Mouse (Mus musculus): ENCODE data around the gene Cdk14. TPM values are rescaled to one million over a fixed set of nuclear protein-coding genes. Genes with fewer than 3 reads are reported as not detected.

Cdk14 gene
- polyA plus RNA-seq, 1 experiment, result 83.4 TPM

DNA sequence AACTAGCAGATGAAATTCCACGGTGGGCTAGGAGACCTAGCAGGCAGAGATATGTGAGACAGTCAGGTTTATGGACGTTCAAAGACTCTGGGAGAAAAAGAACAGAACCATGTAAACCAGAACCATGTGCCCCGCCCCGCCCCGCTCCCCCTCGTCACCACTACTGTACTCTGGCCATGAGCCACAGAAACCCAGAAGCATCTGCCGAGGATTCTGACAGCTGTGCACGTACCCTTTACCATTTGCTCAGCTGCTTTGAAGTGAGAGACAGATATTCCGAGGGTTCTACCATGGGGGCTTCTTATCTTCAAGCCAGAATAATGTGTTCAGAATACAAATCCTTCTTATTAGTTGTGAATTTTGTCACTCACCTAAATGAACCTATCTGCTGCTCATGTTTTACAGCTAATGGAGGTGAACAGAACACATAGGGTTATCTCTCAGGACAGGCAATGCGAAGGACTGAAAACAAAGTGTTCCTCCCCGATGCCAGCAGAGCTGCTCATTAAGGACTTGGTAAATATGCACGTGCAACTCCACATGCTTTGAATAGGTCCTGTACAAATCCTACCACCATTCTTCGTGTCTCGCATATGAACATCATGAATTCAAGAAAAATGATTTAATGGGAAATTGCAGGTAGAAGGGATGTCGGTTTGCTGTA is 412.5 kb downstream of the Cdk14 start:
- Histone ChIP-seq H3K27ac (ENCODE audit: insufficient read depth, low read depth, low read length) (no peak overlapping the region), H3K4me1 (ENCODE audit: control insufficient read depth, insufficient read depth, low read length) (no peaks in the 10 kb centered on the region), H3K4me3 (ENCODE audit: insufficient read depth, low read depth, low read length) (no peak overlapping the region)
- TF ChIP-seq POLR2A (IDR thresholded peaks at IDR 0.05; ENCODE audit: insufficient read depth, low read depth, low read length), result no peak
- no peak for TF ChIP-seq CTCF (IDR thresholded peaks at IDR 0.05; ENCODE audit: insufficient read depth, low read depth, low read length)
- WGBS, result 58% methylated on average over 15 of the region's 15 CpGs

DNA sequence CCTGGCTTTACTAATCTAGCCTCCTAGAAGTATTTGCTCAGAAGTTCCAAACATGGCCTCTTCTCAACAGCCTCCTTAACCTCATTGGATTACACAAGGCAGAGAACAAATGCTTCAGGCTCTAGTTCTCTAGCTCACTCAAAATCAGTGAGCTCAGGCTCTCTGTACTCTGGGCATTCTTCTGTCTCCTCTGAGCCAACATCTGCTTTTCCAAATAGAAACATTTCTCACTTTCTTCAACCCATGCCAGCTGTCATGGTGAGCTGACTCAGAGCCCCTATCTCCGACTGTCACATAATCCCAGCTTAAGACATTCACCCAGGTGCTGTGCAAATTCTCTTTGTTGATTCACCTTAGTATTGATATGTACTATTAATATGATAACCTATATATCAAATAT is 414.5 kb downstream of the Cdk14 start:
- H3K27ac ChIP-seq (ENCODE audit: insufficient read depth, low read depth, low read length), result no peak overlapping the region
- no peak overlapping the region for H3K4me3 ChIP-seq (ENCODE audit: insufficient read depth, low read depth, low read length)
- H3K4me1 ChIP-seq (ENCODE audit: control insufficient read depth, insufficient read depth, low read length), result no peaks in the 10 kb centered on the region
- no peak for TF ChIP-seq CTCF (IDR thresholded peaks at IDR 0.05; ENCODE audit: insufficient read depth, low read depth, low read length)
- no peak for TF ChIP-seq POLR2A (IDR thresholded peaks at IDR 0.05; ENCODE audit: insufficient read depth, low read depth, low read length)
- WGBS, result 86% methylated on average over 1 of the region's 1 CpGs

DNA sequence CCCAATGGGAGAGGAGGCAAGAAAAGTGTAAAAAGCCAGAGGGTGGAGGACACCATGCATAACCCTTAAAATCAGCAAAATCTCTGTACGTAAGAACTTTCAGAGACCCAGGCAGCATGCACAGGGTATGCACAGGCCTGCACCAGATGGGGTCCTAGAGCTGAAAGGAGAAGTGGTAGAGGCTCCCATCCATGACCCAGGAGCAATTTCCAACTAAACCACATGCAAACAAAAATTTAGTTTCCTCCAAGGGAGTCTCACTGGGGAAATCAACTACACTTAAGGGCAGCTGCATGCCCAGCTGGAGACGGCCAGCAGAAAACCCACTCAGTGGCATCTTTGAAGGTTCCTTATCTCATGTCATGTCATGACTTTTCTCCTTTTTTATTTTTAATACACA is 415.4 kb downstream of the Cdk14 start:
- H3K4me1 ChIP-seq (ENCODE audit: control insufficient read depth, insufficient read depth, low read length), result no peaks in the 10 kb centered on the region
- 96% methylated on average over 2 of the region's 2 CpGs for WGBS
- no peak overlapping the region for H3K4me3 ChIP-seq (ENCODE audit: insufficient read depth, low read depth, low read length)
- H3K27ac ChIP-seq (ENCODE audit: insufficient read depth, low read depth, low read length), result no peak overlapping the region
- TF ChIP-seq CTCF (IDR thresholded peaks at IDR 0.05; ENCODE audit: insufficient read depth, low read depth, low read length) (no peak), POLR2A (IDR thresholded peaks at IDR 0.05; ENCODE audit: insufficient read depth, low read depth, low read length) (no peak)

DNA sequence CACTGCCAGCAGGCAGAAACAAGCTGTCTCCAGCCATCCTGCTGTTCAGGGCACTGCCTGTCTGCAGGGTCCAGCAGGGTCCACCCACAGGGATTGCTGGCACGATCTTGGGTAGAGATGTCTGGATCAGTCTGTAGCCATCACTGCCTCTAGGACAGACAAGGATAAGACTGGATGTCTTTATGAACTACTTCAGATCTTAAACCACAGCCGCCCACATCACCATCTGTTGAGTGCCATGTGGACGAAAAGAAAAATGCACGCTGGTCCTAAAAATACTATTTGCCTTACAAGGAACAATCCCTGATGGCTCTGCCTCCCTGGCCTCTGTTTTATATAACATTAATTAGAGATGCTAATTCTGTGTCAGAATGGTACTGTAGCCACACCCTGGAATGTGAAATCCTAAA is 426.9 kb downstream of the Cdk14 start:
- H3K27ac ChIP-seq (ENCODE audit: insufficient read depth, low read depth, low read length), result no peak overlapping the region
- WGBS, result 42% methylated on average over 4 of the region's 4 CpGs

DNA sequence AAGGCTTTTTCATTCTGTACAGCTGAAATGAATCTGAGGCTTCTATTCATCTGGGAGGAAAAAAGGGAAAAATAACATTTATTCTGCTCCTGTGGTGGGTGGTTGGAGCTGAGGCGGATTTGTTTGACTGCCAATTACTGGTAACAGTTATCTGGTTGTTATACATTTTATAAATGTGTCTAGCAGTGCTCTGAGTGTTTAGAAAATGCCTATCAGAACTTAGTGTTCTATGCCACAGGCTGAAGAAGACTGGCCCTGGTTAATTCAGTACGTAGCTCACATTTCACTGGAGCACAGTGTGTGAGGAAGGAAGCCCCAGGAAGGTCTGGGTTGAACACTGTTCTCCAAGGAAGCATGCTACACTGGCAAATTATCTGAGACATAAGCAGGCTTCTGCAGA is 429.1 kb downstream of the Cdk14 start:
- Histone ChIP-seq H3K4me3 (ENCODE audit: insufficient read depth, low read depth, low read length) (no peak overlapping the region), H3K4me1 (ENCODE audit: control insufficient read depth, insufficient read depth, low read length) (peaks cover 10% of the 10 kb centered on the region), H3K27ac (ENCODE audit: insufficient read depth, low read depth, low read length) (no peak overlapping the region)
- TF ChIP-seq POLR2A (IDR thresholded peaks at IDR 0.05; ENCODE audit: insufficient read depth, low read depth, low read length) (no peak), CTCF (IDR thresholded peaks at IDR 0.05; ENCODE audit: insufficient read depth, low read depth, low read length) (no peak)
- WGBS, result 35% methylated on average over 2 of the region's 2 CpGs

More for the DNA sequence above, 426.9 kb downstream of the Cdk14 start:
- Histone ChIP-seq H3K4me3 (ENCODE audit: insufficient read depth, low read depth, low read length) (no peak overlapping the region), H3K4me1 (ENCODE audit: control insufficient read depth, insufficient read depth, low read length) (peaks cover 10% of the 10 kb centered on the region)
- no peak for TF ChIP-seq CTCF (IDR thresholded peaks at IDR 0.05; ENCODE audit: insufficient read depth, low read depth, low read length)
- no peak for TF ChIP-seq POLR2A (IDR thresholded peaks at IDR 0.05; ENCODE audit: insufficient read depth, low read depth, low read length)

DNA sequence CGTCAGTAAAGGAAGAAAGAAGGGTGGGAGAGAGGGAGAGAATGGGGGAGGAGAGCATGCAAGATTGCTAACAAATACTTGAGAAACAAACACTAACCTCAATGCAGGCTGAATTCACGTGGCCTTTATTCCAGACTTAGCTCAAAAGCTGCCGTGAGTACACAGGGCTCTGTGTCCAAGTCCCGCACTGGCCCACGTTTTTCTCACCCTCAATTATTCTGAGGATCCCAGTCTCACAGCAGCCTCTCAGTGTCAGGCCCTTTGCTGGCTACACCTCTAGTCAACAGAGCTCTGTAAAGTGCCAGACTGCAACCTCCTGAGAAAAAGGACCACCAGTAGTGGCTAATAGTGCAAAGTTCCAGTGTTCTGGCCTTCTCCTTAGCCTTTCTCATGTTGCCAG is 429.9 kb downstream of the Cdk14 start:
- 60% methylated on average over 5 of the region's 5 CpGs for WGBS
- TF ChIP-seq POLR2A (IDR thresholded peaks at IDR 0.05; ENCODE audit: insufficient read depth, low read depth, low read length) (no peak), CTCF (IDR thresholded peaks at IDR 0.05; ENCODE audit: insufficient read depth, low read depth, low read length) (no peak)
- peak overlapping the region; percentile 8; the same call in 1 of the 2 replicates for H3K27ac ChIP-seq (ENCODE audit: insufficient read depth, low read depth, low read length)
- H3K4me1 ChIP-seq (ENCODE audit: control insufficient read depth, insufficient read depth, low read length), result peaks cover 10% of the 10 kb centered on the region
- no peak overlapping the region for H3K4me3 ChIP-seq (ENCODE audit: insufficient read depth, low read depth, low read length)

DNA sequence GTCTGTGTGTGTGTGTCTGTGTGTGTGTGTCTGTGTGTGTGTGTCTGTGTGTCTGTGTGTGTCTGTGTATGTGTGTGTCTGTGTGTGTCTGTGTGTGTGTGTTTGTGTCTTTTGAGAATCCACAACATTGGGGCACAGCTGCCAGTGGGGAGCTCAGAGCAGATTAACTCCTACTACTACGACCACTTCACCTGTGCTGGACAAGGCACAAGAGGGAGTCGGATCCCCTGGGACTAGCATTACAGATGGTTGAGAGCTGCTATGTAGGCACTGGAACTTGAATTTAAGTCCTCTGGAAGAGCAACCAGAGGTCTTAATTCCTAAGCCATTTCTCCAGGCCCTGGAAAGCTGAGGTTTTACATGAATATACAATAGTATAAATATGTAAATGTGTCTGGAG is 433.9 kb downstream of the Cdk14 start:
- TF ChIP-seq POLR2A (IDR thresholded peaks at IDR 0.05; ENCODE audit: insufficient read depth, low read depth, low read length) (no peak), CTCF (IDR thresholded peaks at IDR 0.05; ENCODE audit: insufficient read depth, low read depth, low read length) (no peak)

DNA sequence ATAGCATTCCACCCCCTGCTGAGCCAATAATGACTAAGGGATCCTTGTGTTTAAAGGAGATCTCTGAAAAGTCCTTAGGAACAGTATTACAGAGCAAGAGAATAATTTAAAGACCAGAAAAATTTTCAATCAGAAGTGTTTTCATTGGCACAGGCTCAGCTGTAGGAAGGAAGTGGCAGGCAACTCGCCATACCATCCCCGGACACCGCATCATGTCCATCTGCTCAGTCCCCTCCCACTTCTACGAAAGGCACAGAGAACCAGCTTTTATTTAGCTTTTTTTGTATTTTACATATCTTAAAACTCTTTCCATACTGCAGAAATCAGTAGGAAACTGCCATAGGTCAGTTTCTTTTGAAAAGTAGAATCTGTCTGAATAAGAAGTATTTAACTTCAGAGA is 440.6 kb downstream of the Cdk14 start:
- Histone ChIP-seq H3K4me3 (ENCODE audit: insufficient read depth, low read depth, low read length) (no peak overlapping the region), H3K27ac (ENCODE audit: insufficient read depth, low read depth, low read length) (no peak overlapping the region), H3K4me1 (ENCODE audit: control insufficient read depth, insufficient read depth, low read length) (peaks cover 3% of the 10 kb centered on the region; the same call in 1 of the 2 replicates)
- 75% methylated on average over 4 of the region's 4 CpGs for WGBS
- TF ChIP-seq POLR2A (IDR thresholded peaks at IDR 0.05; ENCODE audit: insufficient read depth, low read depth, low read length), result no peak
- TF ChIP-seq CTCF (IDR thresholded peaks at IDR 0.05; ENCODE audit: insufficient read depth, low read depth, low read length), result no peak

More for the DNA sequence above, 433.9 kb downstream of the Cdk14 start:
- Histone ChIP-seq H3K27ac (ENCODE audit: insufficient read depth, low read depth, low read length) (no peak overlapping the region), H3K4me1 (ENCODE audit: control insufficient read depth, insufficient read depth, low read length) (peaks cover 5% of the 10 kb centered on the region; the same call in 1 of the 2 replicates), H3K4me3 (ENCODE audit: insufficient read depth, low read depth, low read length) (no peak overlapping the region)
- 90% methylated on average over 2 of the region's 2 CpGs for WGBS

DNA sequence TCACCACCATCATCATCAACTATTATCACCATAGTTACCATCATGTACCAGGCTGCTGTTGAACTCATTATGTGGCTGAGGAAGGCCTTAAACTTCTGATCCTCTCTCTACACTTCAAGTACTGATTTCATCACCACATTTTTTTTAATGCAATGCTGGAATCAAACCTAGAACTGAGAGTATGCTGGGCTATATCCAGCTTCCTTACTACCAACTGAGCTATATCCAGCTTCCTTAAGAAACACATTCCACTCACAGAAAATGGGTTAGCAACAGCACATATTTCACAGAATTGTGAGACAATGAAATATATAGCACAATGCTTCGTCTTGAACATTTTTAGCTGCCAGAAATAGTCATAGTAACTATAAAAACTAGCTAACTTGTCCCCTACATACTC is 446.7 kb downstream of the Cdk14 start:
- TF ChIP-seq CTCF (IDR thresholded peaks at IDR 0.05; ENCODE audit: insufficient read depth, low read depth, low read length), result no peak
- no peak for TF ChIP-seq POLR2A (IDR thresholded peaks at IDR 0.05; ENCODE audit: insufficient read depth, low read depth, low read length)
- WGBS, result 77% methylated on average over 1 of the region's 1 CpGs
- no peak overlapping the region for H3K4me3 ChIP-seq (ENCODE audit: insufficient read depth, low read depth, low read length)

More for the DNA sequence above, 446.7 kb downstream of the Cdk14 start:
- Histone ChIP-seq H3K4me1 (ENCODE audit: control insufficient read depth, insufficient read depth, low read length) (peaks cover 3% of the 10 kb centered on the region; the same call in 1 of the 2 replicates), H3K27ac (ENCODE audit: insufficient read depth, low read depth, low read length) (no peak overlapping the region)

Measured in olfactory bulb, adult 2 months (tissue).